Mouse (Mus musculus): ENCODE measurements at regions not wholly inside any gene's neighbourhood (a gene's known extent, or its start where the extent isn't known, plus 50 kb on each side); places are given as distances from the start of the nearest gene placed in this dataset.

DNA sequence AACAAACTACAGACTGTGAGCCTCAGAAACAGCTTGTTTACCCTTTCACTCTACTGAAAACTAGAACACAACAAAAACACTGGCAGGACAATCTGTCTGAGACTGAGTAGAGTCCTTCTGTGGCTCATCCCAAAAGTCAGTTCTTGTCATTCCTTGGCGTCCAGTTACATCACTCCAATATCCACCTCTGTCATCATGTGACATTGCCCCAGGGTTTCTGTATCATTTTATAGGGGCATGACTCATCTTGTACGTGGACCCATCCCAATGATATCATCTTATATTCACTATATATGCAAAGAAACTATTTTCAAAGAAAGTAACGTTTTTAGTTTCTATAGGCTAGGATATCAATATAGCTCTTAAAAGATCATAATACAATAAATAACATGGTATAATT, 152.3 kb downstream of the Dkk2 start:
- no peak for DNase-seq

DNA sequence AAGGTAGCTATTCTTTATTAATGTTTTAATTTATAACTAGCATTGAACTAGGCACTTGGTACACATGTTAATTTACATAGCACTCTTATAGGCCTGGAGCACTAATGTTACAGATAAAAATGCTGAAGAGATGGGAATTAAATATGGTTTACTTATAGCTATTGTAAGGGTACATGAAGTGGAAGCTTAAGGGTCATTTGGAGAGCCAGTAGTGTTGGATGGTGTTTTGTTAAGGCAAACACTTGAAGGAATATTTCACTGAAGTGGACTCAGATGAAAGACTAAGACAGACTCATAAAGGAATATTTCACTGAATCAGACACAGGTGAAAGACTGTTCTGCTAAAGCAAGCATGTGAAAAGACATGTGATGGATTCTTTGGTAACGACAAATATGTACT, 172.7 kb downstream of the Dkk2 start:
- DNase-seq = no peak

DNA sequence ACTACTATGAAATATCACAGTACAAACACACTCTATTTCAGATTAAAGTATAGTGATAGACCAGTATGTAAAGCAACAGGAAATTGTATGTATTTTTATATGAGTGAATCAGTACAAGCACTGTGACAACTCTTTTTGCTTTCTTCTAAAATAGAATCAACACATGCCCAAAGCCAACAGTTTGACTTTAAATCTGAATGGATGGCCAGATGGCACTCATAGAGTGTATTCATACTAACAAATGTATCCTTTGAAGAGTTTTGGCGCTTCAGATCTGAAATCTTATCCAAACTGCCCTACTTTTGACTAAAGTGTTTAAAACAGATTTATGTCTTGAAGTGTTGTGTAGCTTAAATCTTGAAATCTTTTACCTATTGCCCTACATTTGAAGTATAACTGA, 184.5 kb downstream of the Dkk2 start:
- no peak for DNase-seq

DNA sequence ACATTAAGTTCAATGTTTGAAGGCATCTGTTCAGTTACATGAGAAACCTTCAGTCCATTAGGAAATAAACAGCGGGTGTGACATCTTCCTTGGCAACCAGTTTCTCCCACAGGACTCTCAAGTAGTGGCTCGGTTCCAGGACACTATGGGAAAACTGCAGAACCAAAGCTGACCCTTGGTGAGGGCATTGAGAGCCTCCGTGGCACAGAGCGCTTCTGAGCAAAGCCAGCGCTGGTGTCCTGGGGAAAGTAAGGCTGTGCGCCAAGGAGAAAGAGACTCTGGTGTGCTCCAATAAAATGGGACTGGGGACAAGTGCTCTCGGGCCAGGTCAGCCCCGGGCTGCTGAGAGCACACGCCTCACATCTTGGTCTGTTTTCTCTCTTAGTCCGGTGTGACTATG, 189.7 kb downstream of the Dkk2 start:
- DNase-seq = no peak

DNA sequence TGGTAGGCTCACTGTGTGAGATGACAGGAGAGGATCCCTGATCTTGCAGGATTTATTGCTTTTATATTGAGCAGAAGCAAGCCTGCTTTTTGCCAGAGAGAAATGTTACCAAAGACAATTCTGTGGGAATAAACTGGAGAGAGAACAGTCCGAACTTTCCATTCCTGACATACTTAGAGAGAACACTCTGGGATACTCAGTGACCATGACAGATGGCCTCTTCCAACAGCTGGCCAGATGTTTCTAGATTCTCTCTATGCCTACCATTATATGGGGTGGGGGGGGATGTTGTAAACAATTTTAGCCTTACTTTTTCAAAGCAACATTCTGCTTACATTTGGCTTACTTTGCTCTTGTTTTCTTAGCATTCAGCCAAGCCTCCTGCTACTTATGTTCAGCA, 192.7 kb downstream of the Dkk2 start:
- DNase-seq = no peak

DNA sequence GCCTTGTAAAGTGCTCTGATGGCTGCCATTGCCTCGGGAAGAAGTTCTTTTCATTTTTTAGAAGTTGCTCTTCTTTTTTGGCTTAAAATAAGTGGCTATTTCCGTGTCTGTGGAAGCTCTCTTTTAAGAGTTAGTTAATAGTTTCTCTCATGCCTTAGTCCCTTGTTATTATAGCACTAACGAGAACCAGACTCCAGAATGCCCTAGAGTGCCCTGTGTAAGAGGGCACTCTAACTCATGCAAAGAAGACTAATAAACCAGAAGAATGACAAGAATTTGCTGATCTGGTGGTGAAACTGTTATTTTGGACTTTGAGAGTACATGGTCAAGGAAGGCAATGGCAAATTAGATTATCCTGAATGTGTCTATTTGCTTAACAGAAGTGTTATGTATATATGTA, 202.6 kb downstream of the Dkk2 start:
- DNase-seq = no peak

DNA sequence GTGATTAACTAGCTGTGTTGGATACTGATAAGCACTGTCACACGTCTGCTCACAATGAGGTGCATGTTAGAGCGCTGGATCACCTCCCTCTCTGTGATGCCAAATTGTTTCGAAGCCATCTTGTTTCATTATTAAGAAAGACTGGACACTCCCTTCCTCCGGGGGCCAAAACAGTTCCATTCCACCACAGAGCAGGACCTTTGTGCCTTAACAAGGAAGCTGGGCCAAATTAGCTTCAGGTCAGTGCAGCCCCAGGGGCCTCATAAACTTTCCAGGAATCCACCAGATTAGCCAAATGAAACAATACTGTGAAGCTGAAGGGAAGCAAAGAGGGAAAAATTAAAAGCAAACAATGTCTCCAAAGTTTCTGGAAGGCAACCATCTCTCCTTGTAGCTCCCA, 241.9 kb downstream of the Dkk2 start:
- no peak for DNase-seq

DNA sequence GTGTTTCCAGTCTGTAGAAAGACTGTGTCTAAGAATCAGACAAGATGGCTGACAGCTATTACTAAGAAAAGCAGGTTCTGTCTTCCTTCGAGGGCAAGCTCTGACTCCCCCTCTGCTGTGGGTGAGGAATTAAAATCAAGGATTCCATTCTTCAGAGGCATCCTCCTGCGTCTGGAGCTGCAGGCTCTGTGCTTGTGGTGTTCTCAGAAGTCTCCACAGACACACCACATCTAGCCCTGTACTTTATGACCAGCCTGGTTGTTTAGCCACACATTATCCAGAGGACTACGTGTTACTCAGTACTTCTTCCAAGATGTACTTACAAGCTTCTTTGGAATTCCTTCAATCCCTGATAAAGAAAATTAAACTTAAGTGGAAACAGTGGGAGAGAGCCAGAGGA, 258.5 kb downstream of the Dkk2 start:
- no peak for DNase-seq

DNA sequence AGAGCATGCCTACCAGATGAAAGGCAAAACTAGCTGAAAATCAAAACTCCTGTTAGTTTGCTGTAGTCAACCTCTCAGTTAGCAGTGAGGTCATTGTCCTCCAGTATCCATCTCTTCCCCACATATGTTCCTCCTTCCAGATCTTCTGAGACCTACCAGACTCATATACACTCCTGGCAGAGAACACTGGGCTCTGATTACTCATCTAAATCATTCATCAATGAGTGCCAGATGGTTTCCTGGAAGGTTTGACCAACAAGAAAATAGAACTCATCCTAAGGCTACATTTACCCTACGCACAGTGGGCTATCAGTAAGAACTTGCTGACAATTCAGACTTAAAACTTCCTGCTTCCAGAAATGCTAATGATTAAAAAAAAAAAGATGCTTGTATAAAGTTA, 260.8 kb downstream of the Dkk2 start:
- no peak for DNase-seq

DNA sequence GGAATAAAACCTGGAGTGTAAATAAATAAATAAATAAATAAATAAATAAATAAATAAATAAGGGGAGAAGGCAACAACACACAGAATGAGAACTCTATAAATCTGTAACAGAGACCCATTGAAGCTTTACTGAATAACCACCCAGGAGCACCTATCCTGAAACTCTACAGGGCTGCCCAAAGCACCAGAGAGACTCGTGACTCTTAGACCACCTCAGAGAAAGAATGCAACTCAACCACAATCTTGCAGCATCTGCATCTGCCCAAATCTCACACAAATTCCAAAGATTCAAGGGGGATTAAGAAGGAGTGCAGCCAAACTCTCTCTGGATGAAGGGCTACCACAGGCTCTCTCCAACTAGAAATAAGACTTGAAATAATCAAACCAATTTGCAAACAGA, 264.5 kb downstream of the Dkk2 start:
- DNase-seq = no peak

DNA sequence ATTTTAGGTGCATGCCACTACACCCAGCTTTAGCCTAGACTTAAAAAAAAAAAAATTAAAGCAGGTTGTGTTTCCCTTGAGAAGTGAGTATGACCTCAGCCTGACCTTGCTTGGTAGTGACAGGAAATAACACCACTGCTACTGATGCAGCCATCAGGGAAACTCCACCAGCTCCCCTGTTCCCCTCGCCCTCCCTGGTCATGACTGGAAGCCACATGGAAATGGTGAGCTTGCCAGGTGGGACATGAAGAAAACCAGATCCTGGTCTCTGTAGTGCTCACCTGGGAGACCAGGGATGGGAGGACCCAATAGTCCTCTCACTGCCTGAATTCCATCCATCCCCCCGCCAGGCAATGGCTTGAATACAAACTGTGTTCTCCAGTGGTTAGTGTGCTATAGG, 268.1 kb downstream of the Dkk2 start:
- DNase-seq = no peak

DNA sequence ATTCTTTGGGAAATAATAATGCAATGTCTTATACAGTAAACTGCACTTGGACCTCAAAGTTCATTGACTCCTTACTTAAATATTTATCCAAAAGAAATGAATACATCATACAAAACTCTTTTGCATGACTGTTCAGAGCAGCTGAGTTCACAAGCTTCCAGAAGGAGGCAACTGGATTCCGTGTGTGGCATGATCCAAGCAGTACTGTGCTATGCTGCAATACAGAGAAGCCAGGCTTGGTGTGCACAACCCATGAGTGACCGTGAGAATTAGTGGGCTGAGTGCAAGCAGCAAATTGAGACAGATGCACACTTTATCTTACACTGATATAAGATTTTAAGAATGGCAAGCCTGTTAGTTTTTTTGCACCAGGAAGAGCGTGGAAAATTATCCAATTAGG, 270.0 kb upstream of the Gimd1 start:
- no peak for DNase-seq

DNA sequence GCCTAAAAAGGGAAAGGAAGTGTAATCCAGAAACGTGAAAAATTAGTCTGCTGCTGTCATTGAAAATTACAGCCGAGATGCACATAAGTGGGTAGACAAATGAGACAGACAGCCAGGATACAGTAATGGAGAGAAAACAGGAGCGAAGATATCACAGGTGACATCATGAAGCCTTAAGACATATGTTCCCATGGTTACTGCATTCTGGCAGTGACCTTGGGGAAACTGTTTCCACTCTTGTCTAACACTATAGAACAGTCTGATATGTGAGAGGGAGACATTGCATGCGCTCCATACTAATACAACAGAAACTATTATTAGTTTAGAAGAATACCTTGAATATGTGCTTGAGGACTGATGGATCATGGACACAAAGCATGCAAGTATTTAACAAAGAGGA, 254.0 kb upstream of the Gimd1 start:
- no peak for DNase-seq

DNA sequence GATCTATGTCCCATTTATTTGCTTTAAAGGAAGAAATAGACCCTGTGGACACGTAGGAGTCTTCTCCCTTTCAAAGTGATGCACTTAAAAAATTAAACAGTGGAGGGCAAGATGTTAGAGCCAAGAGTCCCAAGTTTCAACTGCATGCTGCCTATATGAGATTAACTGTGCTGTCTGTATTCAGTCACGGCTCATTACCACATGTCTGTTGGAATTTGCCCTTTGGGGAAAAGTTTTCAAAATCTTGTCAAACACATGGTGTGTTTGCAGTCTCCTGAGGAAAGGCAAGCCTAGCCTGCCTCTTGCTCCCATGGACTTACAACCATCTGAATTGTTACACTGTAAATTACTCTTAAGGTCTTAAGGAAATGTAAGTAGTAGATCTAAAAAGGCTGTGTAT, 211.9 kb upstream of the Gimd1 start:
- no peak for DNase-seq

DNA sequence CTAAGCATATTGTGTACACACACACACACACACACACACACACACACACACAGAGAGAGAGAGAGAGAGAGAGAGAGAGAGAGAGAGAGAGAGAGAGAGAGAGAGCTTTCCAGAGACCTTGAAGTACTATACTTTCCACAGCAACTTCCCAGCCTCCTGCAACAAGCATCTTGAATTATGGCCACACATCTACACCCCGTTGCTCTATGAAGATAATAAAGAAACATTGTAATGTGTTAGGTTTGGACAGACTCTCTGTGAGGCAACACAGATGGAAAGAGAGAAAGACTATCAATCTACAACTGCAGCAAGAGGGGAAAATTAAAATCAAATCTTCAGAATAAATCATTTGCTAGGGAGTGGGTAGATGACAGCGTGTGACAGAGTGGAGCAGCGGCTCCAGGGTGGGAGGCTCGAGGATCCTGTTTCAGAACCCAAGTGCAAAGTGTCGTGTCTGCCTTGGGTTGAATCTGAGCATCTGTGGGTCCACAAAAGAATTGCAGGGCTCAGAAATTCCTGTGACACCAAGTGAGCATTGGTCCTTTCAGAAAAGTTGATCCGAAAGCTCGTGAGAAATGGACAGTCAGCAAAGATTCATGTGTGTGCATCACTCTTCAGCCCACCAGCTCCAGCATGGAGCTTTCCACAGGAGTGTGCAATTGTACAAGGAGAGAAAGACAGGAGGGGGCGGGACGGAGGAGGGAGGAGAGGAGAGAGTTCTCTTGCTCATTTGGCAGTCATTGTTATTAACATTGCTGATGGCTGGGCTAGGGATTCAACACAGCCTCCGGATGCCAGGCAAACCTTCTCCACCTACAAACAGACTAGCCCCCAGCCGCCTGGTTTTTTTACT, 203.6 kb upstream of the Gimd1 start:
- no peak for DNase-seq

DNA sequence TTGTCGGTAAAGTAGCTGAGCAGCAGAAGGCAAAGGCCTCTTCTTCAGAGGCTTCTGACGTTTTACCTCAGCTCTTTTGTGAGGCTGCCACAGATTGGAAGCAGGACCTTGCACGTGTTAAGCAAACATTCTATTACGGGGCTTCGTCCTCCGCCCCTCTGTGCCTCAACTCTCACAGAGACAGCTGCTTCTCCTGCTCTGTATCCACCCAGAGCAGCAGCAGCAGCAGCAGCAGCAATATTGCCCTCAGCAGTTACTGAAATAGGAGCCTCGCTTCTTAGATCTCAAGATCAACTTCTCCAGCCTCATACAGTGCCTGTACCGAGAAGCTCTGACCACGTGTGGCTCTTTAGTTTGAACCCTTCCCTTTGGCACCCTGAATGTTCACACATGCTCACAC, 202.4 kb upstream of the Gimd1 start:
- DNase-seq = no peak

DNA sequence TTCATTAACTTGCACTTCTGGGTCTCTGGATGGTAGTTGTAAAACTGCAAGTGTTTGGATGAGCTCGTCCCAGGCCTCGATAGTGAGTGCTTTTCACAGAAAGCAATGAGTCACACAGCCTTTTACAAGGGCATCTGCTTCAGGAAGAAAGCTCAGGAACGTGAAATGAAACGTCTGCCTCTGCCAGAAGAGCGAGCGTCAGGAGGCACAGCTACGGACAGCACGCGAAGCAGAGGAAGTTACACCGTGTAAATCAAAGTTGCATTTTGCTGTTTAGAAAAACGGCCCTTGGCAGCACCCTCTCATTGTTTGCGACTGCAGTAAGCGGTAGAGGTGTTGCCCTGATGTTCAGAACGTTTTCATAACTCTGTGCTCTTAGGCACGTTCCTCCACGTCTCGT, 201.5 kb upstream of the Gimd1 start:
- no peak for DNase-seq

DNA sequence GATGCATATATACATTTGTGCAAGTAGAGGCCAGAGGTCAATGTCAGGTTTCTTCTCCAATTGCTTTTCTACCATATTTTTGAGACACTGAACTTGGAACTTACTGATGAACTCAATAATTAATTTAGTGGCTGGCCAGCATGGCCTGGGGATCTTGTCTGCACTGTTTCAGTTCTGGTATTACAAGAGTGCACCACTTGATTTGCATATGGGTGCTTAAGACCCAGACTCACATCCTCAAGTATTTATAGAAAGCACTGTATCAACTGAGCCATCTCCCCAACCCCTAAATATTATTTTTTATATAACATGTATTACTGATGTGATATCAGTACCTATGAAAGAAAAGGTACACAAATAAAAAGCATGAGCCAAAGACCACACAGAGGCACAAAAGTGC, 197.8 kb upstream of the Gimd1 start:
- no peak for DNase-seq

DNA sequence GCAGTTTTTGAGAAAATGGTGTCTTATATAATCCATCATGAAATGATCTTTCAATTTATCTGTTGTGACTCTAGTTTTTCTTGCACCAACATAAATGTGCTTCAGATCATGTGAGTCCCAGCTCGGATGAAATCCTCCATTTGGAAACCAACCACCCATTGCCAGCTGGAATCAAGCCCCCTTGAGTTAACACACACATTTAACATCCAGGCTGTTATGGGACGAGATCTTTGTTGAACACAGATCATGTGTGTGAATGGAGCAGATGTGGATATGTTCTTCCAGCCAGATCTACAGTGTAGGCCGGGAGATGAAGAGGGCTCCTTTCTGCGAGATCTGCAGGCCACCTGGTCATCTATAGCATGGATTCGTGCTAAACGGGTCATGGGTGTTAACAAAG, 188.4 kb upstream of the Gimd1 start:
- DNase-seq = no peak

DNA sequence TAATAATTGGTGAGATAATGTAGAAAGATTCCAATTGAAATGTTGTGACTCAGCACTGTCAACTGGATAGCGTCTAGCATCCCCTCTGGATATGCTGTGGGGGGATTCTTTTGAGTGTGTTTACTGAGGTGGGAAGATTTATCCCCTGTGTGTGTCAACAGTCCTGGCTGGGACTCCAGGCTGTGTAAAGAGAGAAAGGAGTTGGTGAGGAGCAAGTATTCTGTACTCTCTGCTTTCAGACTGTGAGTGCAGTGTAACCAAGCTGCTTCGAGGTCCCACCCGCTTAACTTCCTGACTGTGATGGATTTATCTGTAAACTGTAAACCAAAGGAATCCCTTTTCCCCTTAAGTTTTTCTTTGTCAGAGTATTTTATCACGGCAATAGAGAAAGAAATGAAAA, 175.7 kb upstream of the Gimd1 start:
- no peak for DNase-seq

DNA sequence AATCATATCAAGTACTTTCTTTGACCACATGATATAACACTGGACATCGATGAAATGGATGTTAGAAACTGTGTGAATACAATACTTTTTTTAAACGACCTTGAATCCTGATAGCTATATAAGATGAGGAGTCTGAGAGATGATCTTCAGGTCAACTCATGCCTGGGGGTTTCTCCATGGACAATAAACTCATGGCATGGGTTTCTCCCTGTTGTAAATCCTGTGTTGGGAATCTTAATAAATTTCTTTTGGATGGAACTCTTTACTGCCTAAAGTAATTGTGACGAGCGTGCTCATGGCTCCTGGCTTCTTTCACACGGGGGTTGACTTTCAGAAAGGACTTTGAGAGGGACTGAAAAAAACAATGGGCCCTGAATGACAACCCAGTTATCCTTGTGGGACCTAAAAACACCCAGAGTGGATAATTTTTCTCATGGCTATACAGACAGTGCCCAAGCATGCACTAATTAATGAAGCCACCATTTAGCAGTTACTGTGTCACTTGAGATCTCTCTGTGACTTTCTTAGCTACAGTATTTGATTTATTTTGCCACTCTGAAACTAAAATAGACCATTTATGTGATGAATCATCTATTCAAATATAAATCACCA, 167.2 kb upstream of the Gimd1 start:
- DNase-seq = no peak

DNA sequence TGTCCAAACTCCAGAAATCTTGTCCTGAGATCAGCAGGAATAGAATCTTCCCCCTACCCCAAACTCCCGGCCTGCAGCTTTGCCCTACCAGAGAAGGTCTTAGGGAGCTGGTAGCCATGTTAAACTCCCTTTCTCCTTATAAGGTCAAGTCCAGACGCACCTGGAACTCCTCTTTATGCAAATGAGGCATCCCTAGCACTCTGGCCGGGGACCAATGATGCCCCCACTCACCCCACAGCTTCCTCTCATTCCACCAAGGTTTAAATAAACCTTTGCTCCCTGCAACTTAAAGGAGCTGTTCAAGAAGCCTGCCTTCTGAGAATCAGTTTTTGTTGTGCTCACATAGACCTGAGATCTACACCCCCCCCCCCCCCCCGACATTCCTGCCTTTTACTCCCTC, 158.6 kb upstream of the Gimd1 start:
- no peak for DNase-seq

DNA sequence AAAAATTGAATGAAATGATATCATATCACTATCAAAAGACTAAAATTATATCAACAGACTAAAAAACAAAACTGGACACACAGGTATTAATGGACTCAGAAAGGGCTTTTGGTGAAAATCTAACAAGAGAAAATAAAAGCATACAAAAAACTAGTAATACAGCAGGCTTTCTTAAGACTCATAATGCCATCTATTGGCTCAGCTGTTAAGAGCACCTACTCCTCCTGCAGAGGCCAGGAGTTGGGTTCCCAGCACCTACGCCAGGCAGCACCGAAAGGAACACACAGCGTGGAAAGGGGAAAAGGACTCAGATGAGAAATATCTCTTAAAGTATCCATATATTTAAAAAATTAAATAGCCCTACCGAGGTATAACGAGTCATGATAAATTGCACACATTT, 151.9 kb upstream of the Gimd1 start:
- no peak for DNase-seq

DNA sequence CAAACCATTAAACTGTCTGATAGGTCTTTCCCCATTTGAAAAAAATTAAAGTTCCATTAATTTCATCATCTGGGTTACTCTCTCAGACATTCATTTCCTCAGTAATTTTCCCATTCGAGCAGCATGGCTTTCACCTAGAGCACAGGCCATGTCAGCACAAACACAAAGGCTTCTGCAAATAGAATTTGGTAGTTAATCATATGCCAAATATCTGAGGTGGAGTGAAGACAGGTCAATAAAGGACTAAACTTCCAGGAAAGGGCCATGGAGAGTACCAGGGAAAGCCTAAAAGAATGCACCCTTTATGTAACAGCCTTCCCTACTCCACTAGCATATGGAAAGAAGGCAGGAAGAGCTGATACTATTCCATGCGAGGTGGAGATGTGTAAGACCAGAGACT, 150.3 kb upstream of the Gimd1 start:
- DNase-seq = no peak

DNA sequence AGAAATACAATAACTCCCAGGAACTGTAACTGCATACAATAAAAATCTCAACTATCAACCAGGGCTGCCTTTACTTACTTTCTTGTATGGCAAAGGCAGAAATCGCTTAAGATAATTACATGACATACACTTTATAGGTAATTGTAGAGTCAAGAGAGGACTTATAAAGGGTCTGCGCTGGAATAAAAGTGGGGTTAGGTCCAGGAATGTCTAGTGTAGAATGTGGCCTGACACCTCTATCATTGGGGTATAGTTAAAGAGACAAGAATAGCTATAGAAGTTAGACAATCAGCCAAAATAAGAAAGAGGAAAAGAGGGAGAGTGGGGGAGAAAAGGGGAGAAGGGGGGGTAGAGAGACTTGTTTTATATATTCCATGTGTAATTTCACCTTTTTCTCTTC, 144.8 kb upstream of the Gimd1 start:
- no peak for DNase-seq
